Mouse (Mus musculus) brain, embryonic 14.5 days (tissue): Measurements from ENCODE around the gene Usp40. TPM values are rescaled to one million over a fixed set of nuclear protein-coding genes. Genes with fewer than 3 reads are reported as not detected.

ENCODE experiments used
- DNase-seq: peaks from one replicate; pipeline ENCODE4 v3.0.0-alpha.2; 2011; ENCODE audit warnings: low read depth
- CTCF ChIP-seq: fragments of 200-500 bp; IDR thresholded peaks from 2 replicates; pipeline ENCODE4 v1.5.1; 2012; ENCODE audit warnings: inconsistent platforms, mild to moderate bottlenecking, moderate library complexity, borderline replicate concordance; ENCODE audit not compliant: insufficient read depth, insufficient read length; ENCODE audit errors: extremely low read depth
- POLR2A ChIP-seq: fragments of 200-500 bp; IDR thresholded peaks from 2 replicates; pipeline ENCODE4 v1.6.1; 2012; ENCODE audit warnings: mild to moderate bottlenecking, inconsistent platforms, borderline replicate concordance; ENCODE audit not compliant: poor library complexity, insufficient read depth, insufficient read length, severe bottlenecking; ENCODE audit errors: extremely low read depth
- polyA plus RNA-seq: library from polyadenylated mRNA; depleted of rRNA; stranded (reverse); fragments of >200 nt; gene quantifications from 2 replicates; pipeline ENCODE4 v1.2.3, GENCODE M21; 2012; rRNA removed

The Usp40 gene
- polyA plus RNA-seq, 1 experiment = 21.4 TPM

DNA sequence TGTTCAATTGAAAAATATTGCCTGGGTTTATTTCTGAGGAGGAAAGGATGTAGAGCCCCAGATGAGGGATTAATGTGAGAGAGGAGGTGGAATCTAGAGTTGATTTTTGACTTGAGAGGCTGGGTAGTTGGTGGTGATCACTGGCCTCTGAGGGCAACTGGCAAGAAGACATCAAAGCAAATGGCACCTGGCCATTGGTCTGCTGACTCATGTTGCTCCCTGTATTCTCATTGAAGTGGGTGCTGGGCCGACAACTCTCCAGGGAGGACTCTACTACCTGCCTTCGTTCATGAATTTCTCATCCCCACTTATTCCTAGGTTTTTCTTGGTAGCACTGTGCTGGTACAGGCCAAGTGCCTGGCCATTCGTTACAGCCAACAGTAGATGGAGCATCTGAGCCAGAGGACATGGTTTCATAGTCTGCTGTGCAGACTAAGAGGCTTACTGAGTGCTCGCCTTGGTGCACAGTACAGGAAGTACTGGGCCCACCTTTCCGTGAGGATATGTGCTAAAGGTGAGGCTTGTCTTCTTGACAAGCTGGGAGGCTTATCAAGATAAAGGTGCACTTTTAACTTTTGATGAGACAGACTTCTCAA lies 101.9 kb downstream of the Usp40 start:
- DNase-seq = no peak
- TF ChIP-seq CTCF = no peak
- no peak for TF ChIP-seq POLR2A

GRCm38 (mm10) chr1:87902186-87902585 lies 106.2 kb downstream of the Usp40 start:
- TF ChIP-seq POLR2A (no peak), CTCF (no peak)
- no peak for DNase-seq

DNA sequence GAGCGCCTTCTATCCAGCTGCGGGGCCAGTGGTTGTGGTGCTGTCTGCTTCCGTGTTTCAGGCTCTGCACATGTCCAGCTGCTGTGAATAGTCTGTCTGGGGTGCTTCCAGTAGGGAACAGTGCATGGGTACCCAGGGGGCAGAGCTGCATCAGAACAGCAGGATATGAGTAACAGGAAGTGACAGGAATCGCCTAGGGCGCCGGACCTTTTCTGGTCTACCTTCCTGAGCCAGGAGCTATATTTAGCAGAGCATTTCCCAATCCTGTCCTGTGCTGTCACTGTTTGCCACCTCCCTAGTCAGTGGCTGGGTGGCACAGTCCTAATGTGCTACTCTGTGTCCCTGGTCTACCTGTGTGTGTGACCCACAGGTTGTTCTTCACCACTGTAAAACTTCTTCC lies 107.4 kb downstream of the Usp40 start:
- no peak for TF ChIP-seq POLR2A
- no peak for DNase-seq

DNA sequence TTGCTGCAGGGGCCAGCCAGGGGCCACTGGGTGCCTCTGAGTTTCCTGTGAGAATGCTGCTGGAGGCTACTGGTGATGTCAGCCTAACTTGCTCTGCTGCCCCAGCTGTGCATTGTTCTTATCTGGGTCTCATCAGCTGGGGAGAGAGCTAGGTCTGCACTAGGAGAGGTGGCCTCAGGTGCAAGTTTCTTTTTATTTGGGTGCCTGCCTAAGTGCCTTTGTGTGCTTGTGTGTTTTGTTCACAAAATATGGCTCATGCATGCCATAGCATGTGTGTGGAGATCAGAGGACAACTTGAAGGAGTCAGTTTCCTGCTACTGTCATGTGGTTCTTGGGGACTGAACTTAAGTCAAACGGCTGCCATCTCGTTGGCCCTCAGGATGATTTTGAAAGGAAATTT lies 108.7 kb downstream of the Usp40 start:
- no peak for DNase-seq
- TF ChIP-seq POLR2A (no peak), CTCF (no peak)

- no peak for DNase-seq
- TF ChIP-seq CTCF = no peak
- TF ChIP-seq POLR2A = no peak
Measured at GRCm38 (mm10) chr1:87896921-87897320, 111.4 kb downstream of the Usp40 start.

Other genes starting within 250 kb of the Usp40 start
- 0.83 and 0.90 TPM in 2 replicates for gene Sag, start 204.9 kb downstream of the Usp40 start, polyA plus RNA-seq
- gene Dgkd, start 155.3 kb downstream of the Usp40 start, polyA plus RNA-seq = 52.9 and 54.6 TPM in 2 replicates
- gene Ugt1a10, start 46.8 kb upstream of the Usp40 start, polyA plus RNA-seq = not detected in 2 replicates
- not detected in 2 replicates for gene Ugt1a9, start 62.2 kb upstream of the Usp40 start, polyA plus RNA-seq
- gene Ugt1a8, start 79.3 kb upstream of the Usp40 start, polyA plus RNA-seq = not detected in 2 replicates
- gene Ugt1a7c, start 86.5 kb upstream of the Usp40 start, polyA plus RNA-seq = 0.72 and 0.81 TPM in 2 replicates
- gene Ugt1a6b, start 94.7 kb upstream of the Usp40 start, polyA plus RNA-seq = 0.92 and 1.8 TPM in 2 replicates
- 1.5 and 2.0 TPM in 2 replicates for gene Ugt1a6a, start 126.3 kb upstream of the Usp40 start, polyA plus RNA-seq
- gene Ugt1a5, start 157.5 kb upstream of the Usp40 start, polyA plus RNA-seq = 0.04 TPM in 1 of 2 replicates, not detected in the other
- gene Ugt1a2, start 192.1 kb upstream of the Usp40 start, polyA plus RNA-seq = 0.05 TPM in 1 of 2 replicates, not detected in the other
- 9.8 and 12.6 TPM in 2 replicates for gene Dnajb3, start 197.2 kb upstream of the Usp40 start, polyA plus RNA-seq
- gene Ugt1a1, start 203.4 kb upstream of the Usp40 start, polyA plus RNA-seq = 0.14 and 0.15 TPM in 2 replicates
- gene Mroh2a, start 218.4 kb upstream of the Usp40 start, polyA plus RNA-seq = 0.04 and 0.14 TPM in 2 replicates